Mouse (Mus musculus) kidney, embryonic 15.5 days (tissue): ENCODE measurements around the gene Limk1. TPM values are rescaled to one million over a fixed set of nuclear protein-coding genes. Genes with fewer than 3 reads are reported as not detected.

Experiments used
- polyA plus RNA-seq: library from polyadenylated mRNA; unstranded; fragments of >200 nt; fragmentation: Nextera tagmentation; extraction: Ambion mirVana; gene quantifications from 2 replicates; pipeline ENCODE4 v1.2.1, GENCODE M21; 2015

Gene Limk1
- polyA plus RNA-seq, 1 experiment from 2014 or later = 5.9 TPM

Other genes starting within 250 kb of the Limk1 start
- gene Gtf2ird1, start 231.9 kb downstream of the Limk1 start, polyA plus RNA-seq = 77.5 and 84.3 TPM in 2 replicates
- gene Clip2, start 136.2 kb downstream of the Limk1 start, polyA plus RNA-seq = 3.9 and 4.2 TPM in 2 replicates
- 0.32 TPM in 2 replicates for gene Syna, start 128.4 kb downstream of the Limk1 start, polyA plus RNA-seq
- gene Rfc2, start 107.2 kb downstream of the Limk1 start, polyA plus RNA-seq = 292 and 299 TPM in 2 replicates
- 3.2 and 3.4 TPM in 2 replicates for gene Lat2, start 73.6 kb downstream of the Limk1 start, polyA plus RNA-seq
- gene Eif4h, start 49.1 kb downstream of the Limk1 start, polyA plus RNA-seq = 435 and 459 TPM in 2 replicates
- gene Eln, start 58.7 kb upstream of the Limk1 start, polyA plus RNA-seq = 81.4 and 99.6 TPM in 2 replicates
- not detected in 2 replicates for gene Tmem270, start 218.1 kb upstream of the Limk1 start, polyA plus RNA-seq
- 2.0 and 5.1 TPM in 2 replicates for gene Cldn13, start 226.9 kb upstream of the Limk1 start, polyA plus RNA-seq
- gene Mettl27, start 243.8 kb upstream of the Limk1 start, polyA plus RNA-seq = 23.3 and 26.1 TPM in 2 replicates